Mouse (Mus musculus): ENCODE results near the gene Rapgef2.

- no peak for TF ChIP-seq GATA1 (IDR thresholded peaks at IDR 0.05; ENCODE audit: low read length)
- TF ChIP-seq TAL1 (IDR thresholded peaks at IDR 0.05; ENCODE audit: low read length) = no peak
Measured at GRCm38 (mm10) chr3:79234485-79234884, 51.8 kb downstream of the Rapgef2 start.
